Mouse (Mus musculus): ENCODE measurements around the gene Actr8.

- TF ChIP-seq CTCF (IDR thresholded peaks at IDR 0.05; ENCODE audit: control insufficient read depth, insufficient read depth, low read length) (no peak), POLR2A (IDR thresholded peaks at IDR 0.05; ENCODE audit: borderline replicate concordance, control insufficient read depth, low read depth, low read length) (no peak)
Observed at GRCm38 (mm10) chr14:29971446-29971845, 6.7 kb upstream of the Actr8 start.

All from bone marrow, adult 2 months (tissue).